Mouse (Mus musculus): ENCODE measurements around the gene Myl9.

DNA sequence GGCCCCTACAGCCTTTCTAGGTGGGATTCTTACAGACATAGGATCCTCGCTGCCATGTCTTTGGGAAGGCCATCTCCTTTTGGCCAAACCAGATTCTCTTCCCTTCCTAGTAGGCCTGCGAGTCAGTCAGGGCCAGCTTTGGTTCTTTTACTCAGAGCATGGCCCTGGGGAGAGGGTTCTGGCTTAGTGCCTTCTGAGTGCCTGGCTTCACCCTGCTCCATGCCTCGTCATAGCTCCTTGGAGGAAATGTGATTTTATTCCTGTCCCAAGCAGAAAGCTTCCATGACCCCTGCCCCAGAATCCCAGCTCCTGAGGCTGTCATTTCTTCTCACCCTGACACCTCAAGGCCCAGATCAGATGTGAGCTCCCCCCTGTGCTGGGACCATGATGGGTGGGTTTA lies 27.9 kb upstream of the Myl9 start:
- no peak for TF ChIP-seq POLR2AphosphoS5 (IDR thresholded peaks at IDR 0.05; ENCODE audit: borderline replicate concordance, low read depth, low read length)
- no peak for TF ChIP-seq GATA1 (IDR thresholded peaks at IDR 0.05; ENCODE audit: low read depth, low read length)
- no peak for TF ChIP-seq POLR2A (IDR thresholded peaks at IDR 0.05; ENCODE audit: control insufficient read depth in 1 of 2, insufficient read depth in 1 of 2, low read depth in 1 of 2, low read length in 2 of 2, poor library complexity in 1 of 2)
- TF ChIP-seq ZNF384 (IDR thresholded peaks at IDR 0.05; ENCODE audit: low read depth, low read length), result no peak
- TF ChIP-seq TBP (IDR thresholded peaks at IDR 0.05; ENCODE audit: low read depth, low read length), result no peak
- TF ChIP-seq EP300 (IDR thresholded peaks at IDR 0.05; ENCODE audit: low read depth in 1 of 2, low read length in 2 of 2), result no peak
- no peak for TF ChIP-seq POLR2AphosphoS2 (IDR thresholded peaks at IDR 0.05; ENCODE audit: low read length)
- TF ChIP-seq RAD21 (IDR thresholded peaks at IDR 0.05; ENCODE audit: low read depth, low read length), result no peak
- no peak for TF ChIP-seq CTCF (IDR thresholded peaks at IDR 0.05 in 2 of 3, conservative IDR thresholded peaks at IDR 0.05 in 1 of 3; ENCODE audit: control insufficient read depth in 1 of 3, insufficient read depth in 1 of 3, low read depth in 2 of 3, low read length in 3 of 3, poor library complexity in 1 of 3, severe bottlenecking in 1 of 3)
- TF ChIP-seq RCOR1 (IDR thresholded peaks at IDR 0.05; ENCODE audit: low read depth, low read length), result no peak
- no peak for TF ChIP-seq GABPA (IDR thresholded peaks at IDR 0.05; ENCODE audit: low read depth, low read length)
- no peak for TF ChIP-seq ZMIZ1 (IDR thresholded peaks at IDR 0.05; ENCODE audit: low read depth, low read length)
- no peak for TF ChIP-seq CHD2 (IDR thresholded peaks at IDR 0.05; ENCODE audit: low read length)
